Mouse (Mus musculus): ENCODE measurements around the gene Hivep3. TPM values are rescaled to one million over a fixed set of nuclear protein-coding genes. Genes with fewer than 3 reads are reported as not detected.
A peak's percentile ranks its signal among the peaks of the same experiment; 100 is the strongest.

Gene Hivep3
- polyA plus RNA-seq, 1 experiment from 2014 or later, result 4.5 TPM

- H3K36me3 ChIP-seq, result no peaks in the 10 kb centered on the region
- H3K27me3 ChIP-seq, result no peaks in the 10 kb centered on the region
- WGBS, result 65% methylated on average over 6 of the region's 6 CpGs
- no peak overlapping the region for H3K9ac ChIP-seq
- H3K4me3 ChIP-seq, result no peak overlapping the region
- no peak overlapping the region for H3K4me2 ChIP-seq (replicated peaks)
- H3K9me3 ChIP-seq (replicated peaks), result no peaks in the 10 kb centered on the region
- no peak for ATAC-seq (ENCODE audit: low FRiP score)
- H3K27ac ChIP-seq, result no peak overlapping the region
- no peaks in the 10 kb centered on the region for H3K4me1 ChIP-seq
These were observed 154.1 kb downstream of the Hivep3 start for GRCm38 (mm10) chr4:119887523-119888177.

- WGBS, result 85% methylated on average over 5 of the region's 5 CpGs
- H3K4me2 ChIP-seq (replicated peaks), result no peak overlapping the region
These were observed 156.2 kb downstream of the Hivep3 start for GRCm38 (mm10) chr4:119889760-119890159.

GRCm38 (mm10) chr4:119893255-119893779 is 159.7 kb downstream of the Hivep3 start:
- H3K27ac ChIP-seq, result no peak overlapping the region
- H3K36me3 ChIP-seq, result no peaks in the 10 kb centered on the region
- ATAC-seq (ENCODE audit: low FRiP score), result no peak
- peaks cover 4% of the 10 kb centered on the region; the same call in 1 of the 2 replicates for H3K4me1 ChIP-seq
- H3K4me3 ChIP-seq, result no peak overlapping the region
- H3K9ac ChIP-seq, result no peak overlapping the region
- no peaks in the 10 kb centered on the region for H3K27me3 ChIP-seq
- H3K4me2 ChIP-seq (replicated peaks), result no peak overlapping the region
- 52% methylated on average over 5 of the region's 5 CpGs for WGBS
- H3K9me3 ChIP-seq (replicated peaks), result no peaks in the 10 kb centered on the region

More at GRCm38 (mm10) chr4:119889760-119890159, 156.2 kb downstream of the Hivep3 start:
- Histone ChIP-seq H3K4me1 (no peaks in the 10 kb centered on the region), H3K27me3 (no peaks in the 10 kb centered on the region), H3K4me3 (no peak overlapping the region), H3K36me3 (no peaks in the 10 kb centered on the region), H3K27ac (no peak overlapping the region), H3K9me3 (replicated peaks) (no peaks in the 10 kb centered on the region), H3K9ac (no peak overlapping the region)
- no peak for ATAC-seq (ENCODE audit: low FRiP score)

GRCm38 (mm10) chr4:119894797-119895458 is 161.3 kb downstream of the Hivep3 start:
- H3K9ac ChIP-seq, result no peak overlapping the region
- H3K27ac ChIP-seq, result peak overlapping the region; percentile 36
- H3K27me3 ChIP-seq, result no peaks in the 10 kb centered on the region
- H3K4me1 ChIP-seq, result peaks cover 4% of the 10 kb centered on the region; the same call in 1 of the 2 replicates
- no peak overlapping the region for H3K4me3 ChIP-seq
- H3K9me3 ChIP-seq (replicated peaks), result no peaks in the 10 kb centered on the region
- ATAC-seq (ENCODE audit: low FRiP score), result peak; percentile 63; the same call in 1 of the 2 replicates
- no peak overlapping the region for H3K4me2 ChIP-seq (replicated peaks)
- WGBS, result 67% methylated on average over 13 of the region's 13 CpGs
- no peaks in the 10 kb centered on the region for H3K36me3 ChIP-seq

GRCm38 (mm10) chr4:119895504-119895903 is 161.9 kb downstream of the Hivep3 start:
- no peak overlapping the region for H3K4me3 ChIP-seq
- H3K4me1 ChIP-seq, result peaks cover 4% of the 10 kb centered on the region; the same call in 1 of the 2 replicates
- no peak for ATAC-seq (ENCODE audit: low FRiP score)
- H3K27me3 ChIP-seq, result no peaks in the 10 kb centered on the region
- H3K9me3 ChIP-seq (replicated peaks), result no peaks in the 10 kb centered on the region
- H3K36me3 ChIP-seq, result no peaks in the 10 kb centered on the region
- 70% methylated on average over 5 of the region's 5 CpGs for WGBS
- no peak overlapping the region for H3K9ac ChIP-seq
- H3K27ac ChIP-seq, result no peak overlapping the region
- no peak overlapping the region for H3K4me2 ChIP-seq (replicated peaks)

- no peak for ATAC-seq (ENCODE audit: low FRiP score)
- Histone ChIP-seq H3K9ac (no peak overlapping the region), H3K4me3 (no peak overlapping the region), H3K4me2 (replicated peaks) (no peak overlapping the region), H3K4me1 (peaks cover 7% of the 10 kb centered on the region; the same call in 1 of the 2 replicates), H3K27me3 (no peaks in the 10 kb centered on the region), H3K27ac (no peak overlapping the region), H3K36me3 (no peaks in the 10 kb centered on the region), H3K9me3 (replicated peaks) (no peaks in the 10 kb centered on the region)
- 64% methylated on average over 3 of the region's 3 CpGs for WGBS
These were observed 163.0 kb downstream of the Hivep3 start for GRCm38 (mm10) chr4:119896572-119896971.

GRCm38 (mm10) chr4:119897054-119897855 is 163.7 kb downstream of the Hivep3 start:
- no peak overlapping the region for H3K27ac ChIP-seq
- WGBS, result 62% methylated on average over 6 of the region's 6 CpGs
- H3K27me3 ChIP-seq, result no peaks in the 10 kb centered on the region
- H3K9me3 ChIP-seq (replicated peaks), result no peaks in the 10 kb centered on the region
- H3K9ac ChIP-seq, result no peak overlapping the region
- no peak overlapping the region for H3K4me3 ChIP-seq
- peaks cover 11% of the 10 kb centered on the region; the same call in 1 of the 2 replicates for H3K4me1 ChIP-seq
- H3K4me2 ChIP-seq (replicated peaks), result no peak overlapping the region
- no peak for ATAC-seq (ENCODE audit: low FRiP score)
- no peaks in the 10 kb centered on the region for H3K36me3 ChIP-seq

- no peaks in the 10 kb centered on the region for H3K9me3 ChIP-seq (replicated peaks)
- no peak overlapping the region for H3K9ac ChIP-seq
- no peak overlapping the region for H3K4me3 ChIP-seq
- H3K4me1 ChIP-seq, result peaks cover 17% of the 10 kb centered on the region
- H3K27me3 ChIP-seq, result no peaks in the 10 kb centered on the region
- H3K4me2 ChIP-seq (replicated peaks), result no peak overlapping the region
- ATAC-seq (ENCODE audit: low FRiP score), result peak; percentile 46; the same call in 1 of the 2 replicates
- 0 out of 2 replicates have a peak overlapping the region, but pooled peaks have one; percentile 2 for H3K27ac ChIP-seq
- WGBS, result 62% methylated on average over 16 of the region's 16 CpGs
- H3K36me3 ChIP-seq, result no peaks in the 10 kb centered on the region
These were observed 168.2 kb downstream of the Hivep3 start for GRCm38 (mm10) chr4:119901556-119902491.

GRCm38 (mm10) chr4:119903328-119903727 is 169.7 kb downstream of the Hivep3 start:
- no peak for ATAC-seq (ENCODE audit: low FRiP score)
- no peaks in the 10 kb centered on the region for H3K36me3 ChIP-seq
- no peak overlapping the region for H3K4me2 ChIP-seq (replicated peaks)
- no peak overlapping the region for H3K4me3 ChIP-seq
- peaks cover 17% of the 10 kb centered on the region for H3K4me1 ChIP-seq
- no peaks in the 10 kb centered on the region for H3K27me3 ChIP-seq
- H3K9me3 ChIP-seq (replicated peaks), result no peaks in the 10 kb centered on the region
- no peak overlapping the region for H3K27ac ChIP-seq
- H3K9ac ChIP-seq, result no peak overlapping the region

- Histone ChIP-seq H3K27ac (no peak overlapping the region), H3K4me2 (replicated peaks) (no peak overlapping the region), H3K9me3 (replicated peaks) (no peaks in the 10 kb centered on the region), H3K9ac (no peak overlapping the region), H3K4me3 (no peak overlapping the region), H3K4me1 (peaks cover 17% of the 10 kb centered on the region), H3K36me3 (no peaks in the 10 kb centered on the region), H3K27me3 (no peaks in the 10 kb centered on the region)
- 42% methylated on average over 1 of the region's 1 CpGs for WGBS
- no peak for ATAC-seq (ENCODE audit: low FRiP score)
These were observed 170.2 kb downstream of the Hivep3 start for GRCm38 (mm10) chr4:119903806-119904205.

- peaks cover 17% of the 10 kb centered on the region for H3K4me1 ChIP-seq
- no peaks in the 10 kb centered on the region for H3K36me3 ChIP-seq
- H3K27me3 ChIP-seq, result no peaks in the 10 kb centered on the region
- H3K9ac ChIP-seq, result no peak overlapping the region
- WGBS, result 82% methylated on average over 4 of the region's 4 CpGs
- ATAC-seq (ENCODE audit: low FRiP score), result no peak
- no peaks in the 10 kb centered on the region for H3K9me3 ChIP-seq (replicated peaks)
- no peak overlapping the region for H3K4me2 ChIP-seq (replicated peaks)
- H3K27ac ChIP-seq, result no peak overlapping the region
- no peak overlapping the region for H3K4me3 ChIP-seq
These were observed 170.7 kb downstream of the Hivep3 start for GRCm38 (mm10) chr4:119904296-119904695.
